Mouse (Mus musculus) heart, adult 2 months (tissue): ENCODE measurements around the gene Atg7. TPM values are rescaled to one million over a fixed set of nuclear protein-coding genes. Genes with fewer than 3 reads are reported as not detected.
A peak's percentile ranks its signal among the peaks of the same experiment; 100 is the strongest.

Experiments
- DNase-seq, 2 experiments: peaks; one replicate each; pipeline ENCODE4 v3.0.0; 2021
- H3K27ac ChIP-seq: fragments of 200-600 bp; 2 replicates; pipeline ENCODE4 v1.8.1; 2022
- H3K27me3 ChIP-seq: fragments of 200-500 bp; 2 replicates; pipeline ENCODE4 v1.6.1; 2012; ENCODE audit warnings: mild to moderate bottlenecking, low read length, inconsistent platforms, mixed read lengths; ENCODE audit not compliant: control insufficient read depth, insufficient read depth
- H3K36me3 ChIP-seq: fragments of 200-500 bp; 2 replicates; pipeline ENCODE4 v1.6.1; 2012; ENCODE audit warnings: low read length, inconsistent platforms; ENCODE audit not compliant: control insufficient read depth, insufficient read depth
- H3K4me1 ChIP-seq: fragments of 200-500 bp; 2 replicates; pipeline ENCODE4 v1.6.1; 2011; ENCODE audit warnings: low read length; ENCODE audit not compliant: control insufficient read depth, insufficient read depth
- H3K4me3 ChIP-seq: fragments of 200-600 bp; 2 replicates; pipeline ENCODE4 v1.8.1; 2022
- H3K79me2 ChIP-seq: fragments of 200-500 bp; replicated peaks from 2 replicates; pipeline ENCODE4 v1.6.1; 2012; ENCODE audit warnings: mild to moderate bottlenecking, inconsistent platforms, low read length, moderate library complexity, mixed read lengths; ENCODE audit not compliant: control insufficient read depth, insufficient read depth
- H3K9ac ChIP-seq: fragments of 200-500 bp; 2 replicates; pipeline ENCODE4 v1.6.1; 2012; ENCODE audit warnings: low read depth, mild to moderate bottlenecking, control low read depth, inconsistent platforms, low read length, mixed read lengths
- CTCF ChIP-seq: fragments of 200-600 bp; IDR thresholded peaks from 2 replicates; pipeline ENCODE4 v1.8.1; 2022; ENCODE audit warnings: antibody characterized with exemption, mild to moderate bottlenecking, moderate library complexity
- EP300 ChIP-seq: fragments of 200-500 bp; IDR thresholded peaks from 2 replicates; pipeline ENCODE4 v1.6.1; 2011; ENCODE audit warnings: low read depth, low read length, control low read depth; ENCODE audit not compliant: insufficient read depth
- POLR2A ChIP-seq: fragments of 200-500 bp; IDR thresholded peaks from 2 replicates; pipeline ENCODE4 v1.6.1; 2011; ENCODE audit warnings: mild to moderate bottlenecking, low read depth, low read length, control low read depth; ENCODE audit not compliant: insufficient read depth
- WGBS: fragments of 180-500 bp; shearing (Covaris S2); methylation state at CpG from one replicate; pipeline ENCODE4 v1.1.7; 2018; 5-methylcytosine and 5-hydroxymethylcytosine counted together
- intact Hi-C: fragments of 180-260 bp; cut with DNase I; formaldehyde crosslinking; loops from one replicate; pipeline ENCODE4 v1.15.1; 2025
- polyA plus RNA-seq: library from polyadenylated mRNA; depleted of rRNA; stranded (reverse); fragments of >200 nt; gene quantifications from 2 replicates; pipeline ENCODE4 v1.2.3, GENCODE M21; 2012
- total RNA-seq, 2 experiments: library from RNA; stranded (reverse); gene quantifications; 2 replicates each; pipeline ENCODE4 v1.2.3; 2021

Atg7 gene
- total and polyA plus RNA-seq, 3 experiments, result 9.9 to 11.1 (median 10.7) TPM

- no peak overlapping the region for H3K4me3 ChIP-seq
- peaks cover 3% of the 10 kb centered on the region; the same call in 1 of the 2 replicates for H3K4me1 ChIP-seq
- H3K36me3 ChIP-seq, result peaks cover 2% of the 10 kb centered on the region; the same call in 1 of the 2 replicates
- H3K27me3 ChIP-seq, result no peaks in the 10 kb centered on the region
- no peaks in the 10 kb centered on the region for H3K79me2 ChIP-seq
- WGBS, result 31% methylated on average over 5 of the region's 5 CpGs
- H3K27ac ChIP-seq, result no peak overlapping the region
- intact Hi-C loops, result no loop called here
- DNase-seq, result no peak
- H3K9ac ChIP-seq, result no peak overlapping the region
- no peak for TF ChIP-seq POLR2A
- TF ChIP-seq CTCF, result no peak
- no peak for TF ChIP-seq EP300
Observed at GRCm38 (mm10) chr6:114733156-114733555, 90.3 kb downstream of the Atg7 start.

- no peak for TF ChIP-seq CTCF
- TF ChIP-seq POLR2A, result no peak
- TF ChIP-seq EP300, result no peak
- DNase-seq, result no peak
- peaks cover 2% of the 10 kb centered on the region; the same call in 1 of the 2 replicates for H3K36me3 ChIP-seq
- 60% methylated on average over 3 of the region's 3 CpGs for WGBS
- H3K4me3 ChIP-seq, result no peak overlapping the region
- no peak overlapping the region for H3K9ac ChIP-seq
- no peaks in the 10 kb centered on the region for H3K79me2 ChIP-seq
- no peaks in the 10 kb centered on the region for H3K27me3 ChIP-seq
- H3K4me1 ChIP-seq, result peaks cover 3% of the 10 kb centered on the region; the same call in 1 of the 2 replicates
- H3K27ac ChIP-seq, result no peak overlapping the region
- intact Hi-C loops, result no loop called here
Observed at GRCm38 (mm10) chr6:114733681-114734080, 90.8 kb downstream of the Atg7 start.

GRCm38 (mm10) chr6:114735054-114735453, 92.2 kb downstream of the Atg7 start:
- no peaks in the 10 kb centered on the region for H3K27me3 ChIP-seq
- no peak for DNase-seq
- WGBS, result 74% methylated on average over 3 of the region's 3 CpGs
- H3K79me2 ChIP-seq, result no peaks in the 10 kb centered on the region
- intact Hi-C loops, result no loop called here
- no peak overlapping the region for H3K4me3 ChIP-seq
- H3K36me3 ChIP-seq, result peaks cover 2% of the 10 kb centered on the region; the same call in 1 of the 2 replicates
- TF ChIP-seq EP300 (no peak), CTCF (no peak), POLR2A (no peak)
- no peak overlapping the region for H3K27ac ChIP-seq
- no peak overlapping the region for H3K9ac ChIP-seq
- peaks cover 3% of the 10 kb centered on the region; the same call in 1 of the 2 replicates for H3K4me1 ChIP-seq

- WGBS, result 96% methylated on average over 9 of the region's 9 CpGs
- Histone ChIP-seq H3K4me3 (no peak overlapping the region), H3K9ac (no peak overlapping the region), H3K4me1 (peaks cover 3% of the 10 kb centered on the region; the same call in 1 of the 2 replicates), H3K79me2 (no peaks in the 10 kb centered on the region), H3K27ac (no peak overlapping the region), H3K27me3 (no peaks in the 10 kb centered on the region), H3K36me3 (peaks cover 2% of the 10 kb centered on the region; the same call in 1 of the 2 replicates)
- DNase-seq, result no peak
- intact Hi-C loops, result no loop called here
- TF ChIP-seq EP300 (no peak), CTCF (no peak), POLR2A (no peak)
Observed at GRCm38 (mm10) chr6:114736355-114736754, 93.5 kb downstream of the Atg7 start.

- WGBS, result 90% methylated on average over 11 of the region's 11 CpGs
- no peak overlapping the region for H3K9ac ChIP-seq
- no peak overlapping the region for H3K27ac ChIP-seq
- no peaks in the 10 kb centered on the region for H3K27me3 ChIP-seq
- H3K4me1 ChIP-seq, result peaks cover 3% of the 10 kb centered on the region; the same call in 1 of the 2 replicates
- intact Hi-C loops, result no loop called here
- no peak overlapping the region for H3K4me3 ChIP-seq
- H3K79me2 ChIP-seq, result no peaks in the 10 kb centered on the region
- no peak for DNase-seq
- no peak for TF ChIP-seq EP300
- TF ChIP-seq POLR2A, result no peak
- TF ChIP-seq CTCF, result no peak
- peaks cover 2% of the 10 kb centered on the region; the same call in 1 of the 2 replicates for H3K36me3 ChIP-seq
Observed at GRCm38 (mm10) chr6:114737181-114737580, 94.3 kb downstream of the Atg7 start.

- no peak for DNase-seq
- Histone ChIP-seq H3K27ac (no peak overlapping the region), H3K4me3 (no peak overlapping the region), H3K4me1 (peaks cover 3% of the 10 kb centered on the region; the same call in 1 of the 2 replicates), H3K36me3 (peaks cover 2% of the 10 kb centered on the region; the same call in 1 of the 2 replicates), H3K9ac (peak overlapping the region; percentile 55; the same call in 1 of the 2 replicates), H3K27me3 (no peaks in the 10 kb centered on the region), H3K79me2 (no peaks in the 10 kb centered on the region)
- TF ChIP-seq POLR2A (no peak), EP300 (no peak), CTCF (no peak)
- intact Hi-C loops, result no loop called here
- 27% methylated on average over 46 of the region's 46 CpGs for WGBS
Observed at GRCm38 (mm10) chr6:114737931-114738759, 95.2 kb downstream of the Atg7 start.
